Mouse (Mus musculus) intestine, embryonic 15.5 days (tissue): Measurements from ENCODE around the gene Spats1. TPM values are rescaled to one million over a fixed set of nuclear protein-coding genes. Genes with fewer than 3 reads are reported as not detected.
"Not testable (repeated sequence)": the region's sequence is repeated elsewhere in the genome, so short reads cannot be mapped to it uniquely, and the experiment has no call there.

Experiments
- ATAC-seq: fragments of 200-750 bp; cut with Nextera tagmentation; 2 replicates; pipeline ENCODE4 v1.8.0; 2017; ENCODE audit warnings: moderate TSS enrichment, moderate library complexity
- H3K27ac ChIP-seq: fragments of 300-500 bp; sonication (generic); 2 replicates; pipeline ENCODE4 v1.5.1; 2015; ENCODE audit warnings: mild to moderate bottlenecking, inconsistent platforms
- H3K27me3 ChIP-seq: fragments of 300-500 bp; sonication (generic); replicated peaks from 2 replicates; pipeline ENCODE4 v1.6.1; 2015; ENCODE audit warnings: inconsistent platforms
- H3K36me3 ChIP-seq: fragments of 300-500 bp; sonication (generic); 2 replicates; pipeline ENCODE4 v1.6.1; 2015; ENCODE audit warnings: inconsistent platforms
- H3K4me1 ChIP-seq: fragments of 300-500 bp; sonication (generic); replicated peaks from 2 replicates; pipeline ENCODE4 v1.6.1; 2015; ENCODE audit warnings: inconsistent platforms
- H3K4me2 ChIP-seq: fragments of 300-500 bp; sonication (generic); replicated peaks from 2 replicates; pipeline ENCODE4 v1.6.1; 2015; ENCODE audit warnings: mild to moderate bottlenecking, inconsistent platforms
- H3K4me3 ChIP-seq: fragments of 300-500 bp; sonication (generic); replicated peaks from 2 replicates; pipeline ENCODE4 v1.5.1; 2015; ENCODE audit warnings: inconsistent platforms
- H3K9ac ChIP-seq: fragments of 300-500 bp; sonication (generic); 2 replicates; pipeline ENCODE4 v1.6.1; 2015; ENCODE audit warnings: inconsistent platforms
- H3K9me3 ChIP-seq: fragments of 300-500 bp; sonication (generic); 2 replicates; pipeline ENCODE4 v1.6.1; 2016; ENCODE audit warnings: inconsistent platforms
- WGBS: fragments of 180-500 bp; shearing (Covaris S2); methylation state at CpG from one replicate; pipeline ENCODE4 v1.1.7; 2015; 5-methylcytosine and 5-hydroxymethylcytosine counted together
- polyA plus RNA-seq: library from polyadenylated mRNA; unstranded; fragments of >200 nt; fragmentation: Nextera tagmentation; extraction: Ambion mirVana; gene quantifications from 2 replicates; pipeline ENCODE4 v1.2.1, GENCODE M21; 2015

Spats1 gene
- polyA plus RNA-seq, 1 experiment from 2014 or later = 0.11 TPM

DNA sequence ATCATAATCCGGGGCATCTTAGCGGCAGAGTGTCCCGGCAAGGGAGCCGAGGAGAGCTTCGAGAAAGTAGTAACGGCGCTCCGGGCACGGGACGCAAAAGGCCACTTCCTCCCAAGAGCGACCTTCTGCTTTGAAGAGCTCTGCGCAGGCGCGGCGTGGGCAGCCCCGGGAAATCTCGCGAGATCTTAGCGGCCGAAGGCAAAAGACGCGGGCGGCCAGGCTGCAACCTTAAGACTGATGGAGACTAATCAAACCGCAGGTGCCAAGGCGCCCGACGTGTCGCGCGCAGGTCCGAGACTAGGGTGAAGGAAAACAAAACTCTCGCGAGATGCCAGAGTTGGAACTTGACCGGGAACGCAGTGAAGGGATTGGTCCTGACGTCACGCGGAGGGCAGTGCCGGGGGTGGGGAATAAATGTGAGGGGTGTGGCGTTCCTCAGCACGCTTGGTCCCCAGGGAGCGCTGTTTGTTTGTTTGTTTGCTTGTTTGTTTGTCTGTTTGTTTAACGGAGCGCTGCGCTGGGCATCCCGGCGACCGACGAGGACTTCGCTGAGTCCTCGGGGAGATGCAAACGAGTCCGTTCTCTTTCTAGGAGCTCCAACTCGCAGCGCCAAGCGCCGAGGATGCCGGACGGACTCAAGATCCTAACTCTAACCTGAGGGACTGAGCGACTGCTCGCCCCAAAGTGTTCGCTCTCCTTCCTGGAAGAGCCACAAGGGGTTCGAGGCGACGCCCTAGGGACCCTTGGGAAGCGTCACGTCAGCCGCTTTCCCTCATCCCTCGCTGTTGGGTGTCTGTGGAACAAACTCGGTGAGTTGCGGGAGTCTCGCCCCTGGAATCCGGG is 41.6 kb downstream of the Spats1 start, which contains the start of gene Cdc5l:
Gene Cdc5l (minus strand): TSS at position 319 of the 843 bp plus-strand sequence.
- H3K4me1 ChIP-seq = peaks cover 14% of the 10 kb centered on the region
- H3K9me3 ChIP-seq = no peaks in the 10 kb centered on the region
- H3K36me3 ChIP-seq = no peaks in the 10 kb centered on the region
- WGBS = under 1% methylated on average over 73 of the region's 73 CpGs
- H3K27ac ChIP-seq = peak within 1 kb of the TSS; percentile 97
- no peaks in the 10 kb centered on the region for H3K27me3 ChIP-seq
- ATAC-seq = peak; percentile 98
- H3K4me2 ChIP-seq = peak within 1 kb of the TSS; percentile 77
- H3K9ac ChIP-seq = peak within 1 kb of the TSS; percentile 90
- H3K4me3 ChIP-seq = peak within 1 kb of the TSS; percentile 81

DNA sequence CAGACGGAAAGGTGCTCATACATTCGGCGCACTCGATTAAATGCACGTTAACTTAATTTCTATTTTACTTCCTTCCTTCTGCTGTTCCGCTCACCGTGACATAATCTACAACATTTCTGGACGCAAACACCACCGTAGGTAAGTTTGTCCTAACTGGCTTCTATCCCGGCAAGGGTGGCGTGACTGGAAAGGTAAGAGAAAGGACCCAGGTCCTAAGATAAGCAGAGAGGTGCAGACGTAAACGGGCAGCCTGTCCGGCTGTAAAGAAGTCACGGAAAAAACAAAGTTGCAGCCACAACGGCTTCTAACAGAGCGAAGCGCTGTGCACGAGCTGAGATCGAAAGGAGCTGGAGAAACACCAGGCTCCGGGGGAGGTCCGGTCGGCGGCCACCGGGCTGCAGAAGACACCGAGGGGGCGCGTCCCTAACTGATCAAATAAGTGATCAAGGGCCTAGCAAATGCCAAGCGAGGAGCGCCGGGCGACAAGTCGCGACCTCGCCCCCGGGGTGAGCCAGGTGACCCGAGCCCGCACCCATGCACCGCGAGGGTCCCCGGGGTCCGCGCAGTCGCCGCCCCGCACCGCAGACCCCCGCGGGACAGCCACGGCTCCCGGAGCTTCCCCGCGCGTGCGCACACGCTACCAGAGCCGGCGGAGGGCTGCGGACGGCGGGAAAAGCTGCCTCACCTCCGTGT is 42.4 kb downstream of the Spats1 start:
- Histone ChIP-seq H3K9ac (peak overlapping the region; percentile 90), H3K9me3 (no peaks in the 10 kb centered on the region), H3K36me3 (no peaks in the 10 kb centered on the region), H3K27ac (peak overlapping the region; percentile 97), H3K4me2 (peak overlapping the region; percentile 65), H3K27me3 (no peaks in the 10 kb centered on the region), H3K4me1 (peaks cover 14% of the 10 kb centered on the region), H3K4me3 (peak overlapping the region; percentile 81)
- WGBS = under 1% methylated on average over 62 of the region's 62 CpGs
- peak; percentile 85 for ATAC-seq

DNA sequence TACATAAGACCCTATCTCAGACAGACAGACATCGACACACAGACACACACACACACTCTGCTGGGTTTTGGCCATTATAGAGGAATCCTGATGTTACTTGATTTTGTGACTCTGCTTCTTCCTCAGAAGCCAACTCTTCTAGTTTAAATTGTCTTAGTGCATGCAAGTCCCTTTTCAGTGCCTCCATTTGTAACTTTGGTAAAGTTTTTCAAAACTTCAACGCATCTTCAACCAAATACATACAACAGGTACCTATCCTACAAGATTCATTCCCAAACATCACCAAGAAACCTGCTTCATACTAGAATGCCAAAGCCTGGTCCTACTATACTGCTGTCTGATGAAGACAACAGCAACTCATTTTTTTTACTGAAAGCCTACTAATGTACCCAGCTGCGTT is 43.2 kb downstream of the Spats1 start:
- H3K27me3 ChIP-seq = no peaks in the 10 kb centered on the region
- H3K36me3 ChIP-seq = no peaks in the 10 kb centered on the region
- H3K27ac ChIP-seq = no peak overlapping the region
- peak overlapping the region; percentile 90 for H3K9ac ChIP-seq
- no peaks in the 10 kb centered on the region for H3K9me3 ChIP-seq
- ATAC-seq = no peak
- H3K4me3 ChIP-seq = peak overlapping the region; percentile 81
- H3K4me2 ChIP-seq = peak overlapping the region; percentile 65
- 69% methylated on average over 3 of the region's 3 CpGs for WGBS
- peaks cover 14% of the 10 kb centered on the region for H3K4me1 ChIP-seq

DNA sequence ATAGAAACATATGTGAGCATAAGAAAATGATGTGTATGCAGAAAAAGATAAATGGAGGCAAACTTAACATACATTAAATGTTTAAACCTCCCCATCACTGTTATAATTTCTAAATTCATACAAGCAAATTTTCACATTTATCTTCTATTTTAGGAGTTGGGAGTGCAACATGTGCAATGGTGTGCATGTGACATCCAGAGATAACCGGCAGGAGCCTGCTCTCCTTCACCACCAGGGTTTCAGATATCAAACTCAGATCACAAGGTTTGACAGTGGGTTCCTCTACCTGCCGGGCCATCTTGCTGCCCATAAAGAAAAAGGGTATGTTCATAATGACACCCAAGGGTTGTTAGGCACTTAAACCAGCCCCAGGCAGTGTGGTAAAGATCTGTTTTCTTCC is 57.8 kb downstream of the Spats1 start:
- H3K27me3 ChIP-seq = no peaks in the 10 kb centered on the region
- H3K9ac ChIP-seq = no peak overlapping the region
- H3K36me3 ChIP-seq = peaks cover 39% of the 10 kb centered on the region
- no peaks in the 10 kb centered on the region for H3K4me1 ChIP-seq
- no peak for ATAC-seq
- 84% methylated on average over 2 of the region's 2 CpGs for WGBS
- no peaks in the 10 kb centered on the region for H3K9me3 ChIP-seq
- no peak overlapping the region for H3K27ac ChIP-seq
- no peak overlapping the region for H3K4me3 ChIP-seq
- no peak overlapping the region for H3K4me2 ChIP-seq

DNA sequence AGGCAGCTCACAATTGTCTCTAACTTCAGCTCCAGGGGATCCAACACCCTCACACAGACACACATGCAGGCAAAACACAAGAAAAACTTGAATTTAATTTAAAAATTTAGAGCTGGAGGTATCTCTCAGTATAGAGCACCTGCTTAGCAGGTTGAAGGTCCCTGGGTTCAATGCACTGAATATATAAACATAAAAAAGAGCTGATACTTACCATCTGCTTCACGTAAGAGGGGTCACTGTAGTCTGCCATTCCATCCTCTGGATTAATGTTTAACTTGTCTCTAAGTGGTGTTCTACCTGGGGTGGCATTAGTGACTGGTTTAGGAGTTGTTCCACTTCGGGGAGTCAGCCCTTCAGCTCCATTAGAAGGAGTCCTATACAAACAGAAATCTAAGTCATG is 63.6 kb downstream of the Spats1 start:
- not testable (repeated sequence) for H3K4me2 ChIP-seq, H3K4me3 ChIP-seq, H3K9ac ChIP-seq, ATAC-seq, H3K4me1 ChIP-seq, H3K9me3 ChIP-seq, H3K27me3 ChIP-seq, H3K27ac ChIP-seq
- peaks cover 36% of the 10 kb centered on the region for H3K36me3 ChIP-seq
- WGBS = 52% methylated on average over 2 of the region's 2 CpGs

DNA sequence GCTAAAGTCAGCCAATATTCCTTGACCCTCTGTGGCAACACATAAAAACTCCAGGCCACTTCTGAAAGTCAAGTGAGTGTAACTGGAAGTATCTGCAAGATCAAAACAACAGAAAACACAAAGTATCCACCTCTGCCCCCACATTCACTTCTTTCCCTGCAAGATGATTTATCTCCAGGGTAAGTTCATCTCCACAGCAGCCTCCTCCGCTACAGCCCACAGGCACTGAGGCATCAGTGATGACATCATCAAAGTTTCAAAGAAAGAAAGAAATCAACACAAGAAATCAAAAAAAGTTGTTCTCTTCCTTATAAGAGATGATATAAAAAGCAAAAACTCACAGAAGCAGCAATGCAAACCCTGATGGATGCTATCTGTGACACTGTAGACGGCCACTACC is 66.5 kb downstream of the Spats1 start:
- Histone ChIP-seq H3K27ac (no peak overlapping the region), H3K9me3 (no peaks in the 10 kb centered on the region), H3K4me2 (no peak overlapping the region), H3K9ac (no peak overlapping the region), H3K27me3 (no peaks in the 10 kb centered on the region), H3K36me3 (peaks cover 26% of the 10 kb centered on the region), H3K4me1 (no peaks in the 10 kb centered on the region), H3K4me3 (no peak overlapping the region)
- no peak for ATAC-seq
- 94% methylated on average over 2 of the region's 2 CpGs for WGBS

DNA sequence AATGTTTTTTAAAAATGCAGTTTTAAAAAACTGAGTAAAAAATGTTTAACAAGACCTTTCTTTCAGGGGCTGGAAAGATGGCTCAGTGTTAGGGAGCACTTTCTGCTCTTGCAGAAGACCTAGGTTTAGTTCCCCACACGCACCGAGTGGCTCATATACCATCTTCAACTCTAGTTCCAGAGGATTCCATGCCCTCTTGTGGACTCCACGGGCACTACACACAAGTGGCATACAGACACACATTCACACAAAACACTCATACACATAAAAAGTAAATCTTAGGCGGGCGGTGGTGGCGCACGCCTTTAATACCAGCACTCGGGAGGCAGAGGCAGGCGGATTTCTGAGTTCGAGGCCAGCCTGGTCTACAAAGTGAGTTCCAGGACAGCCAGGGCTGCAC is 68.9 kb downstream of the Spats1 start:
- WGBS = 95% methylated on average over 10 of the region's 10 CpGs
- Histone ChIP-seq H3K36me3 (peaks cover 17% of the 10 kb centered on the region), H3K27me3 (no peaks in the 10 kb centered on the region), H3K9ac (no peak overlapping the region), H3K4me1 (no peaks in the 10 kb centered on the region), H3K27ac (no peak overlapping the region), H3K9me3 (no peaks in the 10 kb centered on the region), H3K4me3 (no peak overlapping the region), H3K4me2 (no peak overlapping the region)
- no peak for ATAC-seq

DNA sequence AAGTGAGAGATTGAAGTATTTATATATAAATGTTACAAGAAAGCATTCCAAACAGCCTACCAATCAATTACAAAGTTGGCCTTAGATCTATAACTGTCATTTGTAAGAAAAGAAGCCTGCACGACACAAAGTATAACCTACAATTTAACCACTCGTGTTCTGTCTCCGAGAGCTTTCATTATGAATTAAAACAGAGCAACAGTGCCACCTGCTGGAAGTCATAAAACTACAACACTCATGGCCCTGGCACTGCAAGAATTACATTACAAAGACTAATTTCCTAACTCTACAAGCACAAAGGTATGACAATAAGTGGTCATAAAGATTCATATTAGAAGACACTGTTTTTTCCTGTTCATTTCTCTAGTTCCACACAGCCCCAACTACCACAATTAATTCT is 72.0 kb downstream of the Spats1 start:
- no peak; the same call in 1 of the 2 replicates for ATAC-seq
- no peak overlapping the region for H3K27ac ChIP-seq
- 7% methylated on average over 3 of the region's 3 CpGs for WGBS

DNA sequence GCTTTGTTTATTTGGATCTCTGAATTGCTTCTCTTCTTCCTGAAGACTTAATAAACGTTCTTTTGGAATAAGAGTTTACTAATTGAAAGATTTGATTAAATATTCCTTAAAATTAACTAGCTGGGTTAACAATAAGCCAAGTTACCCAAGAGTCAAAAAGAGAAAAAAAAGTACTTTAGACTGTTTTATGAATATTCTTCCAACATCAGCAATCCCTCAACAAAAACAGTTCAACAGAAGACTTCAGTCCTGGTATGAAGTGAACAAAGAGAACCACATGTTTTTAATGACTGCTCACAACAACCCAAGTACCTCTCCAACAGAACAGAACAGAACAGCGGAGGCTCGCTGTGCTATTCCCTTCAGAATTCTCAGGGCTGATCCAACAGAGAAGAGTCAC is 72.6 kb downstream of the Spats1 start:
- Histone ChIP-seq H3K4me1 (no peaks in the 10 kb centered on the region), H3K9me3 (no peaks in the 10 kb centered on the region), H3K36me3 (peaks cover 9% of the 10 kb centered on the region), H3K9ac (no peak overlapping the region), H3K4me2 (no peak overlapping the region), H3K4me3 (no peak overlapping the region), H3K27ac (no peak overlapping the region), H3K27me3 (no peaks in the 10 kb centered on the region)
- 51% methylated on average over 3 of the region's 3 CpGs for WGBS
- no peak for ATAC-seq

More for the DNA sequence above, 72.0 kb downstream of the Spats1 start:
- no peaks in the 10 kb centered on the region for H3K4me1 ChIP-seq
- H3K27me3 ChIP-seq = no peaks in the 10 kb centered on the region
- H3K9ac ChIP-seq = no peak overlapping the region
- no peak overlapping the region for H3K4me2 ChIP-seq
- H3K4me3 ChIP-seq = no peak overlapping the region
- H3K36me3 ChIP-seq = peaks cover 10% of the 10 kb centered on the region
- no peaks in the 10 kb centered on the region for H3K9me3 ChIP-seq

DNA sequence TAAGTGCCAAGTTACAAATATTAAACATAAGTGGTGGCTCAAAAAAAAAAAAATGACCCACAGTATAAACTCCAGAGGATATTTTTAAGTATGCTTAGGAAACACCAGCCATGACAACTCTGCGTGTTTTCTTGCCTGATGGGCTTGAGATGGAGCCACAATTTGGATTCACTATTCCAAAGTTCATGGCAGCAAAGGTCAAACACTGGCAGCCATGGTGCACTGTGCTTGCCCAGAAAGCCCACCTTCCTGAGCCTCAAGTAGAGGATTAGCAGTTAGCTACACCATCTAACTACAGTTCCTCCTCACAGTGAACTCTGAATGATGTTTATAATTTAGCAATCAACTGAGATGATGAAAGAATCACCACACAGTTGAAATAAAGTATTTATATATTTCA is 73.1 kb downstream of the Spats1 start:
- Histone ChIP-seq H3K27me3 (no peaks in the 10 kb centered on the region), H3K4me2 (no peak overlapping the region), H3K9me3 (no peaks in the 10 kb centered on the region), H3K27ac (no peak overlapping the region), H3K4me3 (no peak overlapping the region), H3K4me1 (no peaks in the 10 kb centered on the region), H3K36me3 (peaks cover 5% of the 10 kb centered on the region), H3K9ac (no peak overlapping the region)
- WGBS = 55% methylated on average over 1 of the region's 1 CpGs
- ATAC-seq = no peak

DNA sequence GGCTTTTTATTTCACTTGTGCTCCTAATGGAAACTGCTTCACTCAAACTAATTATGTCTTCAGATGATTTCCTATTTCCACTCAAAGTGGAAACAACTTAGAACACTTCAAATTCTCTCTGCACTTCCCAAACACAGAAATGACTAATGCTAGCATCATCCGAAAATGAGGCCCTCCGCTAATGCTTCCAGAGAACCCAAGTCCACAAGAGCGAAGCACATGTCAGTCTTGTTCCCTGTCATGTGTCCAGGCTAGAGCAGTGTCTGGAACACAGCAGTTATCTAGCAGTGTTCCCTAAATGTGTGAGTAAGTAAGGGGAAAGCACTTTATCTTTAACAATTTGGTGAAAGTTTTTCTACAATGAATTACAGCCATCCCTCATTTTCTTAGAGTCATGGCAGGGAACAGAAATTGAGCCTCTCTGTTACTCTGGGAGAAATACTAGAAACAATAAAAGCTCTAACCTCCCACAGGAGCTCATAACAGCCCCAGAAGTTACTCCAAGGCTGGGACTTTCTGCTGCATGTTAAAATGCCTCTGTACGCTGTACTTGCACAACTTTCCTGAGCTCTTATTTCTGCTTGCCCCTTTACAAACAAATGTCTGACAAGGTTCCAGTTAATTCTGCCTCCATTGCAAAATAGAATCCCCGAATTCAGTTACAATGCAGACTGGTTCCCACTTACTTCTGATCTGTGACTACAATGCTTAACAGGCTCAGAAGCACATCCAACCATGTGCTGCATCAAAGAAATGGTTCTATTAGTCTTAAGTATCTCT is 73.9 kb downstream of the Spats1 start:
- H3K4me2 ChIP-seq = no peak overlapping the region
- no peak overlapping the region for H3K9ac ChIP-seq
- no peak overlapping the region for H3K4me3 ChIP-seq
- no peaks in the 10 kb centered on the region for H3K9me3 ChIP-seq
- 0 out of 2 replicates have a peak, but pooled peaks cover 2% of the 10 kb centered on the region for H3K36me3 ChIP-seq
- ATAC-seq = no peak
- no peaks in the 10 kb centered on the region for H3K4me1 ChIP-seq
- H3K27me3 ChIP-seq = no peaks in the 10 kb centered on the region
- H3K27ac ChIP-seq = no peak overlapping the region
- 87% methylated on average over 5 of the region's 5 CpGs for WGBS

DNA sequence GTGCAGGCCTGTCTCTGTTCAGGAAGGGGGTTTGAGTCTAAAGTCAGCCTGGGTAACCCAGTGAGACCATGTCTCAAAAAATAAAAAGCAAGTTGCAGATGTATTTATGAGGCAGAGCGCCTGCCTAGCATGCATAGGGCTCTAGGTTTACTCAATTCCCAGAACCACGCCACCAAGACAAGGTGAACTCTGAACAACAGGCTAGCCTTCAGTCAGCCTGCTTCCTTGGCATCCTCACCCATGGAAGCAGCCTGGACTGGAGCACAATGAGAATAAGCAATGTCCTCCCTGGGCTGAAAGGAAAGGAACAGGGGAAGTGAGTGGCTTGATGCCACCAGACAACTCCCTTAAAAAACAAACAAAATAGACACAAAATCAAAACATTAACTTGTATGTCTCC is 77.2 kb downstream of the Spats1 start:
- Histone ChIP-seq H3K4me2 (no peak overlapping the region), H3K4me1 (no peaks in the 10 kb centered on the region; the same call in 1 of the 2 replicates), H3K9me3 (no peaks in the 10 kb centered on the region), H3K36me3 (no peaks in the 10 kb centered on the region), H3K4me3 (no peak overlapping the region), H3K9ac (no peak overlapping the region), H3K27ac (no peak overlapping the region), H3K27me3 (no peaks in the 10 kb centered on the region)
- 95% methylated on average over 2 of the region's 2 CpGs for WGBS
- ATAC-seq = no peak
